Mouse (Mus musculus): ENCODE measurements around the gene Gnptg.
"Not testable (repeated sequence)": the region's sequence is repeated elsewhere in the genome, so short reads cannot be mapped to it uniquely, and the experiment has no call there.

The Gnptg gene

GRCm38 (mm10) chr17:25243131-25243780 is 3.3 kb upstream of the Gnptg start:
- DNase-seq (ENCODE audit: low read depth, low spot score), result no peak

- no peak for DNase-seq (ENCODE audit: low read depth, low spot score)
These were observed 4.3 kb downstream of the Gnptg start for GRCm38 (mm10) chr17:25235635-25236034.

GRCm38 (mm10) chr17:25231621-25232020 is 8.3 kb downstream of the Gnptg start:
- not testable (repeated sequence) for DNase-seq (ENCODE audit: low read depth, low spot score)

GRCm38 (mm10) chr17:25230700-25231099 is 9.2 kb downstream of the Gnptg start:
- no peak for DNase-seq (ENCODE audit: low read depth, low spot score)

GRCm38 (mm10) chr17:25230014-25230655 is 9.8 kb downstream of the Gnptg start:
- not testable (repeated sequence) for DNase-seq (ENCODE audit: low read depth, low spot score)

- DNase-seq (ENCODE audit: low read depth, low spot score), result no peak
These were observed 11.9 kb downstream of the Gnptg start for GRCm38 (mm10) chr17:25227991-25228390.

GRCm38 (mm10) chr17:25225659-25226058 is 14.3 kb downstream of the Gnptg start:
- DNase-seq (ENCODE audit: low read depth, low spot score), result no peak

- no peak for DNase-seq (ENCODE audit: low read depth, low spot score)
These were observed 15.2 kb downstream of the Gnptg start for GRCm38 (mm10) chr17:25224586-25225222.

GRCm38 (mm10) chr17:25222951-25223601 is 16.8 kb downstream of the Gnptg start:
- no peak for DNase-seq (ENCODE audit: low read depth, low spot score)

GRCm38 (mm10) chr17:25222504-25222940 is 17.4 kb downstream of the Gnptg start:
- not testable (repeated sequence) for DNase-seq (ENCODE audit: low read depth, low spot score)

- DNase-seq (ENCODE audit: low read depth, low spot score), result no peak
These were observed 18.0 kb downstream of the Gnptg start for GRCm38 (mm10) chr17:25221821-25222503.

- no peak for DNase-seq (ENCODE audit: low read depth, low spot score)
These were observed 19.2 kb downstream of the Gnptg start for GRCm38 (mm10) chr17:25220746-25221145.

GRCm38 (mm10) chr17:25219492-25220295 is 20.2 kb downstream of the Gnptg start:
- DNase-seq (ENCODE audit: low read depth, low spot score), result no peak

GRCm38 (mm10) chr17:25218967-25219366 is 21.0 kb downstream of the Gnptg start:
- DNase-seq (ENCODE audit: low read depth, low spot score), result no peak

GRCm38 (mm10) chr17:25215431-25215830 is 24.5 kb downstream of the Gnptg start:
- no peak for DNase-seq (ENCODE audit: low read depth, low spot score)

- DNase-seq (ENCODE audit: low read depth, low spot score), result no peak
These were observed 28.2 kb downstream of the Gnptg start for GRCm38 (mm10) chr17:25211705-25212104.

- DNase-seq (ENCODE audit: low read depth, low spot score), result no peak
These were observed 29.1 kb downstream of the Gnptg start for GRCm38 (mm10) chr17:25210680-25211466.

- no peak for DNase-seq (ENCODE audit: low read depth, low spot score)
These were observed 29.9 kb downstream of the Gnptg start for GRCm38 (mm10) chr17:25210006-25210405.

- DNase-seq (ENCODE audit: low read depth, low spot score), result no peak
These were observed 37.5 kb downstream of the Gnptg start for GRCm38 (mm10) chr17:25202401-25202800.

- DNase-seq (ENCODE audit: low read depth, low spot score), result no peak
These were observed 50.8 kb downstream of the Gnptg start for GRCm38 (mm10) chr17:25189091-25189490.
